Mouse (Mus musculus) thymus, postnatal 14 days (tissue): ENCODE results near the gene Prkaca.

Experiments used
- DNase-seq: peaks from one replicate; pipeline ENCODE4 v3.0.0; 2021

Gene Prkaca

GRCm38 (mm10) chr8:83972150-83973120 is at the start of gene Prkaca:
Gene Prkaca (plus strand): TSS chr8:83972993.
- peak; percentile 98 for DNase-seq

- no peak for DNase-seq
Observed at GRCm38 (mm10) chr8:83924585-83924984, 48.2 kb upstream of the Prkaca start.

- no peak for DNase-seq
Observed at GRCm38 (mm10) chr8:83926266-83926665, 46.5 kb upstream of the Prkaca start.

GRCm38 (mm10) chr8:83934222-83934621 is 38.6 kb upstream of the Prkaca start:
- DNase-seq = no peak

- no peak for DNase-seq
Observed at GRCm38 (mm10) chr8:83934994-83935393, 37.8 kb upstream of the Prkaca start.

- no peak for DNase-seq
Observed at GRCm38 (mm10) chr8:83935435-83935834, 37.4 kb upstream of the Prkaca start.

GRCm38 (mm10) chr8:83937645-83938044 is 35.1 kb upstream of the Prkaca start:
- DNase-seq = no peak

- DNase-seq = no peak
Observed at GRCm38 (mm10) chr8:83938330-83938729, 34.5 kb upstream of the Prkaca start.

GRCm38 (mm10) chr8:83941066-83941677 is 31.6 kb upstream of the Prkaca start:
- no peak for DNase-seq

GRCm38 (mm10) chr8:83942446-83942845 is 30.3 kb upstream of the Prkaca start:
- DNase-seq = no peak

GRCm38 (mm10) chr8:83945540-83945939 is 27.3 kb upstream of the Prkaca start:
- DNase-seq = no peak

GRCm38 (mm10) chr8:83954749-83955105 is 18.1 kb upstream of the Prkaca start:
- DNase-seq = no peak

GRCm38 (mm10) chr8:83955106-83955957 is 17.5 kb upstream of the Prkaca start, which contains the start of the genes Gm10644 and Asf1b:
Gene Gm10644 (minus strand): TSS chr8:83955205.
Gene Asf1b (plus strand): TSS chr8:83955507.
- DNase-seq = peak; percentile 96

GRCm38 (mm10) chr8:83955958-83956218 is 16.9 kb upstream of the Prkaca start:
- no peak for DNase-seq

GRCm38 (mm10) chr8:83956789-83957188 is 16.0 kb upstream of the Prkaca start:
- peak; percentile 55 for DNase-seq

GRCm38 (mm10) chr8:83964015-83964765 is 8.6 kb upstream of the Prkaca start:
- DNase-seq = no peak

GRCm38 (mm10) chr8:83967701-83968100 is 5.1 kb upstream of the Prkaca start:
- no peak for DNase-seq

GRCm38 (mm10) chr8:83971121-83971520 is 1.7 kb upstream of the Prkaca start:
- DNase-seq = no peak

GRCm38 (mm10) chr8:83971661-83972060 is 1.1 kb upstream of the Prkaca start:
- DNase-seq = no peak

GRCm38 (mm10) chr8:83973161-83974031 is 603 bp downstream of the Prkaca start:
- DNase-seq = peak; percentile 51

- DNase-seq = no peak
Observed at GRCm38 (mm10) chr8:83974521-83974920, 1.7 kb downstream of the Prkaca start.
